In the genomic region with DNA sequence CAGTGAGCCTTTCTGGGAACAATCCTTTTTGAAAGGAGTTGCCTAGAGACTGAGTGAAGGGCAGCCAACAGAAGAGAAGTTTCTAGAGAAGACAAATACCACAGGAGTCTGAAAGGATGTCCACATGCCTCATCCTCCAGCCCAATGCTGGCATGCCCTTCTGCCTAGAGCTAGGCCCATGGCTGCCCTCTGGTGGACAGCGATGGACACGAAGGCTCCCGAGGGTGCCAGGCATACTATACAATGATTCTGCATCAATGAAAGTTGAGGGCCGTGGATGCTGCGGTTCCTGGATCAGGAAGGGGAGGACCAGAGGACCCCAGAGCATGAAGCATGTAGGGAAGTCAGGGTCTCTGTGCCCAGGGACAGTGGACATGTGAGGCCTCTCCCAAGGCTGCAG, we compare ENCODE assay signal across 10 mouse cellular contexts. TPM values are rescaled to one million over a fixed set of nuclear protein-coding genes. Genes with fewer than 3 reads are reported as not detected.
A peak's percentile ranks its signal among the peaks of the same experiment; 100 is the strongest.
DNase-seq lines count a peak whose midpoint lies in the region; ATAC-seq and TF ChIP-seq lines count a peak whose summit lies in the region.
"Had no signal": no experiment of that assay in that cellular context is flagged by ENCODE, and none has a peak within 500 bp of the region (broad histone marks: within the 10 kb centered on the region; RNA-seq: fewer than 3 reads in every experiment).

No protein-coding gene starts in this region.

- no peaks in the 10 kb centered on the region for H3K27me3 ChIP-seq in thymus, adult 2 months (ENCODE audit: control insufficient read depth, insufficient read depth, low read length)
- H3K27me3 ChIP-seq in embryonic facial prominence, embryonic 11.5 days (ENCODE audit: control insufficient read depth, insufficient read depth, low read length): no peaks in the 10 kb centered on the region
- no peaks in the 10 kb centered on the region for H3K27me3 ChIP-seq in kidney, adult 2 months (replicated peaks; ENCODE audit: control insufficient read depth, insufficient read depth, low read length)
- H3K27me3 ChIP-seq in testis, adult 2 months (ENCODE audit: control insufficient read depth, insufficient read depth, low read length): no peaks in the 10 kb centered on the region

- H3K9ac ChIP-seq in embryonic facial prominence, embryonic 11.5 days (replicated peaks; ENCODE audit: low read length): no peak overlapping the region

- no peaks in the 10 kb centered on the region for H3K36me3 ChIP-seq in thymus, adult 2 months (ENCODE audit: control insufficient read depth, insufficient read depth, low read length)
- H3K36me3 ChIP-seq in embryonic facial prominence, embryonic 11.5 days (replicated peaks; ENCODE audit: control insufficient read depth, insufficient read depth, low read depth, low read length): no peaks in the 10 kb centered on the region
- no peaks in the 10 kb centered on the region for H3K36me3 ChIP-seq in kidney, adult 2 months (ENCODE audit: control insufficient read depth, insufficient read depth, low read length)
- H3K36me3 ChIP-seq in testis, adult 2 months (ENCODE audit: control insufficient read depth, insufficient read depth, low read length): no peaks in the 10 kb centered on the region

- TF ChIP-seq POLR2A in thymus, adult 2 months (IDR thresholded peaks at IDR 0.05; ENCODE audit: control insufficient read depth, extremely low read depth, insufficient read depth, low read length, poor library complexity): no peak
- TF ChIP-seq POLR2A in kidney, adult 2 months (IDR thresholded peaks at IDR 0.05; ENCODE audit: low read depth, low read length): no peak
- no peak for TF ChIP-seq POLR2A in testis, adult 2 months (IDR thresholded peaks at IDR 0.05; ENCODE audit: control insufficient read depth, low read depth, low read length)

- ATAC-seq in embryonic facial prominence, embryonic 11.5 days (replicated peaks; ENCODE audit: insufficient number of reproducible peaks, low FRiP score, low TSS enrichment, low read depth): no peak

- H3K4me2 ChIP-seq in embryonic facial prominence, embryonic 11.5 days (ENCODE audit: low read depth, low read length): no peak overlapping the region

- 54% methylated on average over 5 of the region's 5 CpGs for WGBS in thymus, adult 2 months
- 30% methylated on average over 5 of the region's 5 CpGs for WGBS in embryonic facial prominence, embryonic 11.5 days
- 47% methylated on average over 5 of the region's 5 CpGs for WGBS in kidney, adult 2 months

- peaks cover 5% of the 10 kb centered on the region for H3K4me1 ChIP-seq in thymus, adult 2 months (replicated peaks; ENCODE audit: control insufficient read depth, insufficient read depth, low read length)
- no peaks in the 10 kb centered on the region; the same call in 1 of the 2 replicates for H3K4me1 ChIP-seq in embryonic facial prominence, embryonic 11.5 days (ENCODE audit: control insufficient read depth, insufficient read depth, low read length)
- H3K4me1 ChIP-seq in kidney, adult 2 months (ENCODE audit: control insufficient read depth, insufficient read depth, low read length): no peaks in the 10 kb centered on the region
- H3K4me1 ChIP-seq in testis, adult 2 months (ENCODE audit: control insufficient read depth, insufficient read depth, low read length): no peaks in the 10 kb centered on the region

- no peak overlapping the region for H3K27ac ChIP-seq in thymus, adult 2 months (ENCODE audit: control insufficient read depth, insufficient read depth, low read length)
- H3K27ac ChIP-seq in embryonic facial prominence, embryonic 11.5 days (replicated peaks; ENCODE audit: low read depth, low read length): no peak overlapping the region
- H3K27ac ChIP-seq in kidney, adult 2 months (ENCODE audit: insufficient read depth, low read depth, low read length): no peak overlapping the region
- no peak overlapping the region for H3K27ac ChIP-seq in testis, adult 2 months (ENCODE audit: control insufficient read depth, insufficient read depth, low read depth, low read length)

- peak; percentile 86 for DNase-seq in cerebellum, postnatal 10 days
- no peak for DNase-seq in cerebellum, adult 8-10 months
- peak; percentile 67 for DNase-seq in thymus, adult 2 months
- no peak for DNase-seq in thymus, adult 18-20 months
- DNase-seq in embryonic facial prominence, embryonic 11.5 days (ENCODE audit: low spot score): peak; percentile 60
- peak; percentile 58 for DNase-seq in kidney, adult 2 months
- peak; percentile 59 to 71 for DNase-seq in lung, postnatal 4 days

- H3K4me3 ChIP-seq in thymus, adult 2 months (ENCODE audit: control insufficient read depth, insufficient read depth, low read length): no peak overlapping the region
- H3K4me3 ChIP-seq in embryonic facial prominence, embryonic 11.5 days (ENCODE audit: low read depth, low read length): no peak overlapping the region
- no peak overlapping the region for H3K4me3 ChIP-seq in kidney, adult 2 months (ENCODE audit: insufficient read depth, low read depth, low read length)
- no peak overlapping the region for H3K4me3 ChIP-seq in testis, adult 2 months (ENCODE audit: control insufficient read depth, low read depth, low read length)

- H3K9me3 ChIP-seq in embryonic facial prominence, embryonic 11.5 days (replicated peaks; ENCODE audit: control insufficient read depth, low read length): no peaks in the 10 kb centered on the region

- peak; percentile 68 for TF ChIP-seq CTCF in thymus, adult 2 months (IDR thresholded peaks at IDR 0.05; ENCODE audit: borderline replicate concordance, control insufficient read depth, extremely low read depth, insufficient read depth, low read length, poor library complexity)
- peak; percentile 75 for TF ChIP-seq CTCF in kidney, adult 2 months (conservative IDR thresholded peaks at IDR 0.05; ENCODE audit: insufficient read depth, insufficient read length, low read depth, low read length)
- peak; percentile 69; the same call in 1 of the 2 replicates for TF ChIP-seq CTCF in testis, adult 2 months (IDR thresholded peaks at IDR 0.05; ENCODE audit: control insufficient read depth, insufficient read depth, insufficient replicate concordance, low read depth, low read length)

RNA-seq across cellular contexts. Expression of gene Prss41, which starts 9.3 kb away (rescaled TPM):
- polyA plus RNA-seq in thymus, adult 2 months (2012; rRNA removed): 0.34 and 0.59 TPM in 2 replicates
- 1.8 and 2.1 TPM in 2 replicates for polyA plus RNA-seq in embryonic facial prominence, embryonic 11.5 days (2014; fragmentation: Nextera tagmentation; extraction: Ambion mirVana)
- 0.08 and 0.16 TPM in 2 replicates for polyA plus RNA-seq in kidney, adult 2 months (2012; rRNA removed)
- 12.2 and 13.8 TPM in 2 replicates for polyA plus RNA-seq in testis, adult 2 months (2012; rRNA removed)

RNA-seq across cellular contexts. Expression of gene Prss32, which starts 9.6 kb away (rescaled TPM):
- polyA plus RNA-seq in thymus, adult 2 months (2012; rRNA removed): 0.51 and 0.65 TPM in 2 replicates
- not detected in 2 replicates for polyA plus RNA-seq in embryonic facial prominence, embryonic 11.5 days (2014; fragmentation: Nextera tagmentation; extraction: Ambion mirVana)
- polyA plus RNA-seq in kidney, adult 2 months (2012; rRNA removed): not detected in 2 replicates
- polyA plus RNA-seq in testis, adult 2 months (2012; rRNA removed): 0.30 and 0.36 TPM in 2 replicates
- polyA plus RNA-seq: neural tube, embryonic 14.5 days had no signal

RNA-seq across cellular contexts. Expression of gene Prss21, which starts 14.6 kb away (rescaled TPM):
- polyA plus RNA-seq in thymus, adult 2 months (2012; rRNA removed): 0.11 TPM in 1 of 2 replicates, not detected in the other
- polyA plus RNA-seq in embryonic facial prominence, embryonic 11.5 days (2014; fragmentation: Nextera tagmentation; extraction: Ambion mirVana): not detected in 2 replicates
- 0.14 TPM in 2 replicates for polyA plus RNA-seq in kidney, adult 2 months (2012; rRNA removed)
- 208 and 246 TPM in 2 replicates for polyA plus RNA-seq in testis, adult 2 months (2012; rRNA removed)
- polyA plus RNA-seq: heart, embryonic 16.5 days; neural tube, embryonic 14.5 days had no signal

RNA-seq across cellular contexts. Expression of gene Prss33, which starts 17.4 kb away (rescaled TPM):
- 1.6 and 2.8 TPM in 2 replicates for polyA plus RNA-seq in thymus, adult 2 months (2012; rRNA removed)
- polyA plus RNA-seq in embryonic facial prominence, embryonic 11.5 days (2014; fragmentation: Nextera tagmentation; extraction: Ambion mirVana): 0.29 TPM in 1 of 2 replicates, not detected in the other
- not detected in 2 replicates for polyA plus RNA-seq in kidney, adult 2 months (2012; rRNA removed)
- polyA plus RNA-seq in testis, adult 2 months (2012; rRNA removed): 0.89 and 1.2 TPM in 2 replicates
- polyA plus RNA-seq: heart, embryonic 16.5 days; neural tube, embryonic 14.5 days had no signal

RNA-seq across cellular contexts. Expression of gene Elob, which starts 24.4 kb away (rescaled TPM):
- 639 and 815 TPM in 2 replicates for polyA plus RNA-seq in thymus, adult 2 months (2012; rRNA removed)
- polyA plus RNA-seq in embryonic facial prominence, embryonic 11.5 days (2014; fragmentation: Nextera tagmentation; extraction: Ambion mirVana): 1,057 and 1,139 TPM in 2 replicates
- 687 and 762 TPM in 2 replicates for polyA plus RNA-seq in kidney, adult 2 months (2012; rRNA removed)
- polyA plus RNA-seq in testis, adult 2 months (2012; rRNA removed): 1,587 and 1,813 TPM in 2 replicates

Comparison
In these comparisons a context has a peak if more than half of its experiments do, and no peak if none do; other contexts are left out.
1. DNase-seq: peak in cerebellum, postnatal 10 days (2 of 2), thymus, adult 2 months (single experiment), embryonic facial prominence, embryonic 11.5 days (single experiment), kidney, adult 2 months (single experiment) and lung, postnatal 4 days (2 of 2); none in cerebellum, adult 8-10 months (single experiment) and thymus, adult 18-20 months (0 of 2).
2. RNA of gene Prss21, which starts 14.6 kb away (polyA plus RNA-seq): 208 to 246 TPM in testis, adult 2 months; 0.14 TPM in kidney, adult 2 months, 0.11 TPM in thymus, adult 2 months and not detected in embryonic facial prominence, embryonic 11.5 days; every median in the first group is over 100 times any median in the second.
3. Peak in every context shown above with its lines, with median percentiles within 50 percentile points of each other: CTCF ChIP-seq.